Mouse (Mus musculus) forebrain, embryonic 15.5 days (tissue): ENCODE results near the gene Olfr116. TPM values are rescaled to one million over a fixed set of nuclear protein-coding genes. Genes with fewer than 3 reads are reported as not detected.

Source experiments
- ATAC-seq: fragments of 200-750 bp; cut with Nextera tagmentation; replicated peaks from 2 replicates; pipeline ENCODE4 v1.8.0; 2017; ENCODE audit warnings: mild to moderate bottlenecking, moderate TSS enrichment, moderate library complexity
- H3K27ac ChIP-seq: fragments of 300-500 bp; sonication (generic); replicated peaks from 2 replicates; pipeline ENCODE4 v1.5.1; 2015; ENCODE audit warnings: mild to moderate bottlenecking, inconsistent platforms
- H3K27me3 ChIP-seq: fragments of 300-500 bp; sonication (generic); 2 replicates; pipeline ENCODE4 v1.6.1; 2015; ENCODE audit warnings: inconsistent platforms
- H3K36me3 ChIP-seq: fragments of 300-500 bp; sonication (generic); 2 replicates; pipeline ENCODE4 v1.6.1; 2015; ENCODE audit warnings: mild to moderate bottlenecking, inconsistent platforms
- H3K4me1 ChIP-seq: fragments of 300-500 bp; sonication (generic); 2 replicates; pipeline ENCODE4 v1.6.1; 2015; ENCODE audit warnings: inconsistent platforms
- H3K4me2 ChIP-seq: fragments of 300-500 bp; sonication (generic); replicated peaks from 2 replicates; pipeline ENCODE4 v1.6.1; 2015; ENCODE audit warnings: mild to moderate bottlenecking, inconsistent platforms
- H3K4me3 ChIP-seq: fragments of 300-500 bp; sonication (generic); 2 replicates; pipeline ENCODE4 v1.5.1; 2015; ENCODE audit warnings: mild to moderate bottlenecking, inconsistent platforms
- H3K9ac ChIP-seq: fragments of 300-500 bp; sonication (generic); replicated peaks from 2 replicates; pipeline ENCODE4 v1.6.1; 2015; ENCODE audit warnings: mild to moderate bottlenecking, inconsistent platforms
- H3K9me3 ChIP-seq: fragments of 300-500 bp; sonication (generic); 2 replicates; pipeline ENCODE4 v1.6.1; 2016; ENCODE audit warnings: inconsistent platforms
- WGBS: fragments of 180-500 bp; shearing (Covaris S2); methylation state at CpG from one replicate; pipeline ENCODE4 v1.1.7; 2015; ENCODE audit warnings: mixed read lengths; 5-methylcytosine and 5-hydroxymethylcytosine counted together
- polyA plus RNA-seq: library from polyadenylated mRNA; unstranded; fragments of >200 nt; fragmentation: Nextera tagmentation; extraction: Ambion mirVana; gene quantifications from 2 replicates; pipeline ENCODE4 v1.2.1, GENCODE M21; 2015

Olfr116 gene
- polyA plus RNA-seq: not detected in 2 replicates

GRCm38 (mm10) chr17:37627009-37627408, at the start of gene Olfr116, which contains the start of gene Olfr115:
Gene Olfr116, minus strand, starts transcription at chr17:37627199.
Gene Olfr115, minus strand, starts transcription at chr17:37627109.
- Histone ChIP-seq H3K9me3 (no peaks in the 10 kb centered on the region), H3K27me3 (no peaks in the 10 kb centered on the region), H3K4me2 (no peak within 1 kb of the TSS), H3K9ac (no peak within 1 kb of the TSS), H3K36me3 (no peaks in the 10 kb centered on the region), H3K4me3 (no peak within 1 kb of the TSS), H3K4me1 (no peaks in the 10 kb centered on the region), H3K27ac (no peak within 1 kb of the TSS)
- ATAC-seq: no peak
- 87% methylated on average over 2 of the region's 2 CpGs for WGBS

DNA sequence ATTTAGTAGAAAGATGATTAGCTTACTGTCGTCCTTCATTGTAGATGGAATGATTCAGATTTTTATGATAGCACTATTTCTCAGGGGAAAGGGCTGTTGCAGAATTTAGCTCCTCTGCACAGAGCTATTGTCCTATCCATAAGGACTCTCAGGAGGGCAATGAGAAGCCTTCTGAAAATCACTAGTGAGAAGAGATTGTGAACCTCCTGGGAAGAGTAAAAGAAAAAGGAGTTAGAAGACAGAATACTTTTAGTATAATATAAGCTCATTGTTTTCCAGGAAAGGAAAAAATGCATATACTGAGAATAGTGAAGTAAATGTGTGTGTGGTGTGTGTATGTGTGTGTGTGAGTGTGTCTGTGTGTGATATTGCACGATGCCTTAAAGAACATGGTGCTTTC, 39.7 kb upstream of the Olfr116 start, which contains the start of gene Olfr118:
Gene Olfr118 (plus strand): TSS at position 301 of the 400 bp plus-strand sequence.
- Histone ChIP-seq H3K27ac (no peak within 1 kb of the TSS), H3K9ac (no peak within 1 kb of the TSS), H3K4me1 (no peaks in the 10 kb centered on the region), H3K36me3 (no peaks in the 10 kb centered on the region), H3K27me3 (no peaks in the 10 kb centered on the region), H3K4me3 (no peak within 1 kb of the TSS), H3K9me3 (no peaks in the 10 kb centered on the region), H3K4me2 (no peak within 1 kb of the TSS)
- 66% methylated on average over 2 of the region's 2 CpGs for WGBS
- ATAC-seq: no peak

DNA sequence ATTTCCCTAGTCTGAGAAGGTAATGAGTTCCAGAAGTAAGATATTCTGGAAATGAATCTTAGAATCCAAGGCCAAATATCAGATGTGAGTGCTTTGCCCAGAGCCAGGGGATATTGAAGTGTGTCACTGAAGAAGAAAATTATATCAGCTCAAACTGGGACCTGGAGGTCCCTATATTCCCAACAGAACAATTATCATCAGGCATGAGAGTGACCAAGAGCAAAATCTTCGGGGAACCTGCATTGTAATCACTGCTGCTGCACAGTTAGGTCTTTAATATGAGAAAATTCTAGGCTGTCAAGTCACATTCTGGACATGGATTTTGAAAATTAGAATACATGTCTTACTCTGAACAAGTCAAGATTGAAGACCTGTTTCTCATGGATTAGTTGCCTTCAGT, 36.7 kb upstream of the Olfr116 start, which contains the start of gene Olfr117:
Gene Olfr117 (minus strand): TSS at position 101 of the 400 bp plus-strand sequence.
- H3K27me3 ChIP-seq: no peaks in the 10 kb centered on the region

GRCm38 (mm10) chr17:37592643-37593042, 34.4 kb downstream of the Olfr116 start, which contains the start of gene Olfr114:
Gene Olfr114, minus strand, starts transcription at chr17:37592743.
- no peak for ATAC-seq
- Histone ChIP-seq H3K36me3 (no peaks in the 10 kb centered on the region), H3K4me2 (no peak within 1 kb of the TSS), H3K4me3 (no peak within 1 kb of the TSS), H3K27ac (no peak within 1 kb of the TSS), H3K9me3 (no peaks in the 10 kb centered on the region), H3K27me3 (no peaks in the 10 kb centered on the region), H3K9ac (no peak within 1 kb of the TSS), H3K4me1 (no peaks in the 10 kb centered on the region)

More for the DNA sequence above, 36.7 kb upstream of the Olfr116 start, which contains the start of gene Olfr117:
- Histone ChIP-seq H3K4me1 (no peaks in the 10 kb centered on the region), H3K9me3 (no peaks in the 10 kb centered on the region), H3K36me3 (no peaks in the 10 kb centered on the region), H3K27ac (no peak within 1 kb of the TSS), H3K4me3 (no peak within 1 kb of the TSS), H3K9ac (no peak within 1 kb of the TSS), H3K4me2 (no peak within 1 kb of the TSS)
- no peak for ATAC-seq
- 61% methylated on average over 1 of the region's 1 CpGs for WGBS

DNA sequence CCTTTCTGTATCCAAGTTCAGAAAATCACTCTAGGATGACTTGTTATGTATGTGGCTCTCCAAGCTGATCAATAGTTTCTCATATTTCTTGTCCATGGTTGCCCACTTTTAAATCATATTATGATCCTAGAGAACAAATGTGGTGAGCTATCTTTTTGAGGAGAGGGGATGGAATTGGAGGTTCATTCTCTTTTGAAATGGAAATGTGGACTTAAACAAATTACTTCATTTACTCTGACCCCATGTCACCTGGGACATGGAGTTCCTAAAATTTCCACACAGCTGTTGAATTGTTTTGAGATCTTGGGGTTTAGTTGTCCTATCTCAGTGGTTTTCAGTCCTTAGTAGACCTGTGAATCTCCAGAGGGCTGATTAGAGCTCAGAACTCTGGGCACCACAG, 49.4 kb downstream of the Olfr116 start, which contains the start of gene Olfr113:
Gene Olfr113 (minus strand): TSS at position 101 of the 400 bp plus-strand sequence.
- H3K4me2 ChIP-seq: no peak within 1 kb of the TSS
- no peaks in the 10 kb centered on the region for H3K4me1 ChIP-seq
- H3K4me3 ChIP-seq: no peak within 1 kb of the TSS
- no peaks in the 10 kb centered on the region for H3K36me3 ChIP-seq
- no peak within 1 kb of the TSS for H3K27ac ChIP-seq
- no peaks in the 10 kb centered on the region for H3K9me3 ChIP-seq
- ATAC-seq: no peak
- H3K9ac ChIP-seq: no peak within 1 kb of the TSS
- no peaks in the 10 kb centered on the region for H3K27me3 ChIP-seq

Other genes starting within 250 kb of the Olfr116 start
- gene Olfr105-ps, start 248.2 kb downstream of the Olfr116 start, polyA plus RNA-seq: not detected in 2 replicates
- not detected in 2 replicates for gene Olfr106-ps, start 236.8 kb downstream of the Olfr116 start, polyA plus RNA-seq
- not detected in 2 replicates for gene Olfr107, start 228.0 kb downstream of the Olfr116 start, polyA plus RNA-seq
- not detected in 2 replicates for gene Olfr108, start 181.7 kb downstream of the Olfr116 start, polyA plus RNA-seq
- not detected in 2 replicates for gene Olfr109, start 168.3 kb downstream of the Olfr116 start, polyA plus RNA-seq
- gene H2-M2, start 143.6 kb downstream of the Olfr116 start, polyA plus RNA-seq: not detected in 2 replicates
- gene Olfr110, start 134.7 kb downstream of the Olfr116 start, polyA plus RNA-seq: not detected in 2 replicates
- not detected in 2 replicates for gene Olfr111, start 119.2 kb downstream of the Olfr116 start, polyA plus RNA-seq
- gene Olfr112, start 57.7 kb downstream of the Olfr116 start, polyA plus RNA-seq: not detected in 2 replicates
- not detected in 2 replicates for gene Olfr113, start 49.5 kb downstream of the Olfr116 start, polyA plus RNA-seq
- not detected in 2 replicates for gene Olfr114, start 34.5 kb downstream of the Olfr116 start, polyA plus RNA-seq
- not detected in 2 replicates for gene Olfr115, start 90 bp downstream of the Olfr116 start, polyA plus RNA-seq
- not detected in 2 replicates for gene Olfr117, start 36.6 kb upstream of the Olfr116 start, polyA plus RNA-seq
- gene Olfr118, start 39.8 kb upstream of the Olfr116 start, polyA plus RNA-seq: not detected in 2 replicates
- gene Olfr119, start 69.4 kb upstream of the Olfr116 start, polyA plus RNA-seq: not detected in 2 replicates
- not detected in 2 replicates for gene Olfr120, start 94.6 kb upstream of the Olfr116 start, polyA plus RNA-seq
- gene Olfr121, start 121.7 kb upstream of the Olfr116 start, polyA plus RNA-seq: not detected in 2 replicates
- not detected in 2 replicates for gene Olfr122, start 141.4 kb upstream of the Olfr116 start, polyA plus RNA-seq
- gene Olfr123, start 166.3 kb upstream of the Olfr116 start, polyA plus RNA-seq: not detected in 2 replicates
- not detected in 2 replicates for gene Olfr124, start 172.7 kb upstream of the Olfr116 start, polyA plus RNA-seq
- not detected in 2 replicates for gene Olfr125, start 205.8 kb upstream of the Olfr116 start, polyA plus RNA-seq
- not detected in 2 replicates for gene Olfr126, start 220.3 kb upstream of the Olfr116 start, polyA plus RNA-seq